Mouse (Mus musculus): Measurements from ENCODE around the gene Foxl2. TPM values are rescaled to one million over a fixed set of nuclear protein-coding genes. Genes with fewer than 3 reads are reported as not detected.

Foxl2 gene
- 0.27 and 0.42 TPM in 2 replicates for polyA plus RNA-seq (2015; fragmentation: Nextera tagmentation; extraction: Ambion mirVana)

- Histone ChIP-seq H3K4me2 (replicated peaks) (peak within 1 kb of the TSS; percentile 67), H3K27ac (replicated peaks) (no peak within 1 kb of the TSS), H3K36me3 (no peaks in the 10 kb centered on the region), H3K4me3 (peak within 1 kb of the TSS; percentile 40), H3K9me3 (no peaks in the 10 kb centered on the region), H3K4me1 (peaks cover 34% of the 10 kb centered on the region), H3K27me3 (peaks cover 91% of the 10 kb centered on the region), H3K9ac (replicated peaks) (peak within 1 kb of the TSS; percentile 0; the same call in 1 of the 2 replicates)
- no peak; the same call in 1 of the 2 replicates for ATAC-seq (replicated peaks)
- WGBS: 1% methylated on average over 52 of the region's 58 CpGs
These were observed at the start of gene Foxl2 for GRCm38 (mm10) chr9:98955103-98955715. TSS of gene Foxl2 (plus strand) at chr9:98955288.

- Histone ChIP-seq H3K9ac (replicated peaks) (no peak overlapping the region), H3K4me3 (no peak overlapping the region), H3K4me2 (replicated peaks) (no peak overlapping the region), H3K36me3 (no peaks in the 10 kb centered on the region), H3K4me1 (no peaks in the 10 kb centered on the region; the same call in 1 of the 2 replicates), H3K27ac (replicated peaks) (no peak overlapping the region), H3K27me3 (no peaks in the 10 kb centered on the region), H3K9me3 (no peaks in the 10 kb centered on the region)
- WGBS: 95% methylated on average over 5 of the region's 5 CpGs
- no peak for ATAC-seq (replicated peaks)
These were observed 34.2 kb upstream of the Foxl2 start for GRCm38 (mm10) chr9:98920629-98921523.

- Histone ChIP-seq H3K36me3 (no peaks in the 10 kb centered on the region), H3K9ac (replicated peaks) (no peak overlapping the region), H3K27ac (replicated peaks) (no peak overlapping the region), H3K27me3 (no peaks in the 10 kb centered on the region), H3K4me3 (no peak overlapping the region), H3K4me2 (replicated peaks) (no peak overlapping the region), H3K4me1 (no peaks in the 10 kb centered on the region; the same call in 1 of the 2 replicates), H3K9me3 (no peaks in the 10 kb centered on the region)
- 11% methylated on average over 6 of the region's 6 CpGs for WGBS
- no peak for ATAC-seq (replicated peaks)
These were observed 32.0 kb upstream of the Foxl2 start for GRCm38 (mm10) chr9:98923119-98923518.

GRCm38 (mm10) chr9:98924183-98924582, 30.9 kb upstream of the Foxl2 start:
- Histone ChIP-seq H3K4me2 (replicated peaks) (no peak overlapping the region), H3K4me3 (no peak overlapping the region), H3K4me1 (no peaks in the 10 kb centered on the region; the same call in 1 of the 2 replicates), H3K27ac (replicated peaks) (no peak overlapping the region), H3K27me3 (no peaks in the 10 kb centered on the region), H3K36me3 (no peaks in the 10 kb centered on the region), H3K9me3 (no peaks in the 10 kb centered on the region), H3K9ac (replicated peaks) (no peak overlapping the region)
- no peak for ATAC-seq (replicated peaks)
- WGBS: 67% methylated on average over 6 of the region's 6 CpGs

- H3K4me3 ChIP-seq: no peak overlapping the region
- WGBS: 95% methylated on average over 2 of the region's 2 CpGs
These were observed 25.6 kb upstream of the Foxl2 start for GRCm38 (mm10) chr9:98929496-98929895.

GRCm38 (mm10) chr9:98932931-98933330, 22.2 kb upstream of the Foxl2 start:
- Histone ChIP-seq H3K27me3 (no peaks in the 10 kb centered on the region), H3K4me2 (replicated peaks) (no peak overlapping the region), H3K9ac (replicated peaks) (no peak overlapping the region), H3K9me3 (no peaks in the 10 kb centered on the region), H3K36me3 (no peaks in the 10 kb centered on the region), H3K27ac (replicated peaks) (no peak overlapping the region), H3K4me1 (0 out of 2 replicates have a peak, but pooled peaks cover 2% of the 10 kb centered on the region), H3K4me3 (no peak overlapping the region)
- WGBS: 10% methylated on average over 6 of the region's 6 CpGs
- no peak for ATAC-seq (replicated peaks)

More at GRCm38 (mm10) chr9:98929496-98929895, 25.6 kb upstream of the Foxl2 start:
- no peaks in the 10 kb centered on the region for H3K36me3 ChIP-seq
- no peak overlapping the region for H3K4me2 ChIP-seq (replicated peaks)
- H3K27me3 ChIP-seq: no peaks in the 10 kb centered on the region
- 0 out of 2 replicates have a peak, but pooled peaks cover 2% of the 10 kb centered on the region for H3K4me1 ChIP-seq
- ATAC-seq (replicated peaks): no peak
- H3K9me3 ChIP-seq: no peaks in the 10 kb centered on the region
- H3K9ac ChIP-seq (replicated peaks): no peak overlapping the region
- no peak overlapping the region for H3K27ac ChIP-seq (replicated peaks)

- 19% methylated on average over 16 of the region's 16 CpGs for WGBS
- Histone ChIP-seq H3K4me3 (no peak overlapping the region), H3K4me1 (0 out of 2 replicates have a peak, but pooled peaks cover 2% of the 10 kb centered on the region), H3K27ac (replicated peaks) (no peak overlapping the region), H3K27me3 (no peaks in the 10 kb centered on the region), H3K4me2 (replicated peaks) (no peak overlapping the region), H3K36me3 (no peaks in the 10 kb centered on the region), H3K9ac (replicated peaks) (no peak overlapping the region), H3K9me3 (no peaks in the 10 kb centered on the region)
- no peak for ATAC-seq (replicated peaks)
These were observed 19.7 kb upstream of the Foxl2 start for GRCm38 (mm10) chr9:98935190-98935909.

- no peak overlapping the region for H3K9ac ChIP-seq (replicated peaks)
- no peak overlapping the region for H3K4me2 ChIP-seq (replicated peaks)
- H3K9me3 ChIP-seq: no peaks in the 10 kb centered on the region
- ATAC-seq (replicated peaks): no peak
- no peak overlapping the region for H3K27ac ChIP-seq (replicated peaks)
- 18% methylated on average over 2 of the region's 2 CpGs for WGBS
- no peaks in the 10 kb centered on the region for H3K36me3 ChIP-seq
- H3K4me3 ChIP-seq: no peak overlapping the region
- H3K27me3 ChIP-seq: no peaks in the 10 kb centered on the region
- no peaks in the 10 kb centered on the region for H3K4me1 ChIP-seq
These were observed 15.8 kb upstream of the Foxl2 start for GRCm38 (mm10) chr9:98939290-98939689.

- Histone ChIP-seq H3K36me3 (no peaks in the 10 kb centered on the region), H3K27ac (replicated peaks) (no peak overlapping the region), H3K4me3 (0 out of 2 replicates have a peak overlapping the region, but pooled peaks have one; percentile 11), H3K4me2 (replicated peaks) (peak overlapping the region; percentile 29), H3K27me3 (peaks cover 71% of the 10 kb centered on the region), H3K4me1 (peaks cover 34% of the 10 kb centered on the region), H3K9ac (replicated peaks) (no peak overlapping the region), H3K9me3 (no peaks in the 10 kb centered on the region)
- 0 out of 2 replicates have a peak, but pooled peaks have one; percentile 18 for ATAC-seq (replicated peaks)
- 1% methylated on average over 40 of the region's 40 CpGs for WGBS
These were observed 2.7 kb upstream of the Foxl2 start for GRCm38 (mm10) chr9:98952171-98953050.

GRCm38 (mm10) chr9:98953291-98953690, 1.8 kb upstream of the Foxl2 start:
- H3K4me3 ChIP-seq: no peak overlapping the region
- peaks cover 76% of the 10 kb centered on the region for H3K27me3 ChIP-seq
- no peak for ATAC-seq (replicated peaks)
- no peak overlapping the region for H3K9ac ChIP-seq (replicated peaks)
- no peak overlapping the region for H3K4me2 ChIP-seq (replicated peaks)
- WGBS: 6% methylated on average over 4 of the region's 4 CpGs
- H3K36me3 ChIP-seq: no peaks in the 10 kb centered on the region
- peaks cover 34% of the 10 kb centered on the region for H3K4me1 ChIP-seq
- no peaks in the 10 kb centered on the region for H3K9me3 ChIP-seq
- H3K27ac ChIP-seq (replicated peaks): no peak overlapping the region

GRCm38 (mm10) chr9:98953830-98954229, 1.3 kb upstream of the Foxl2 start:
- no peak overlapping the region for H3K4me3 ChIP-seq
- WGBS: 2% methylated on average over 9 of the region's 9 CpGs
- ATAC-seq (replicated peaks): no peak

More at GRCm38 (mm10) chr9:98953830-98954229, 1.3 kb upstream of the Foxl2 start:
- H3K27me3 ChIP-seq: peaks cover 80% of the 10 kb centered on the region
- peaks cover 34% of the 10 kb centered on the region for H3K4me1 ChIP-seq
- H3K36me3 ChIP-seq: no peaks in the 10 kb centered on the region
- no peak overlapping the region for H3K4me2 ChIP-seq (replicated peaks)
- no peak overlapping the region for H3K9ac ChIP-seq (replicated peaks)
- H3K27ac ChIP-seq (replicated peaks): no peak overlapping the region
- no peaks in the 10 kb centered on the region for H3K9me3 ChIP-seq

Measured in forebrain, embryonic 15.5 days (tissue).